ENCODE assay signal across 7 mouse cellular contexts in genomic region chr12:76368201-76368789, GRCm38 (mm10). TPM values are rescaled to one million over a fixed set of nuclear protein-coding genes. Genes with fewer than 3 reads are reported as not detected.
DNase-seq lines count a peak whose midpoint lies in the region; ATAC-seq and TF ChIP-seq lines count a peak whose summit lies in the region.

No protein-coding gene starts in this region.

- no peak for TF ChIP-seq CTCF in lung, embryonic 14.5 days (IDR thresholded peaks at IDR 0.05; ENCODE audit: low read depth)

- H3K4me1 ChIP-seq in lung, embryonic 14.5 days (ENCODE audit: insufficient read depth) = peaks cover 19% of the 10 kb centered on the region
- H3K4me1 ChIP-seq in hindbrain, embryonic 10.5 days (replicated peaks) = peaks cover 62% of the 10 kb centered on the region
- peaks cover 40% of the 10 kb centered on the region for H3K4me1 ChIP-seq in midbrain, embryonic 13.5 days (replicated peaks)

- peak overlapping the region; percentile 78 for H3K4me2 ChIP-seq in lung, embryonic 14.5 days
- peak overlapping the region; percentile 89 for H3K4me2 ChIP-seq in midbrain, embryonic 13.5 days (replicated peaks)

- H3K9me3 ChIP-seq in lung, embryonic 14.5 days (ENCODE audit: low read depth, low read length) = no peaks in the 10 kb centered on the region
- H3K9me3 ChIP-seq in hindbrain, embryonic 10.5 days = no peaks in the 10 kb centered on the region
- no peaks in the 10 kb centered on the region for H3K9me3 ChIP-seq in midbrain, embryonic 13.5 days

- no peak for ATAC-seq in lung, embryonic 14.5 days (ENCODE audit: insufficient read depth)
- no peak for ATAC-seq in midbrain, embryonic 13.5 days

- no peak for DNase-seq in lung, embryonic 14.5 days
- DNase-seq in lung, postnatal 36 days = no peak
- peak; percentile 61 for DNase-seq in cerebellum, adult 9-11 months
- DNase-seq in hindbrain, embryonic 10.5 days (ENCODE audit: low spot score) = no peak
- no peak for DNase-seq in adrenal gland, postnatal 14 days
- no peak for DNase-seq in gastrocnemius, postnatal 10 days

- peak overlapping the region; percentile 100 for H3K27ac ChIP-seq in lung, embryonic 14.5 days (ENCODE audit: low read depth)
- peak overlapping the region; percentile 100 for H3K27ac ChIP-seq in hindbrain, embryonic 10.5 days
- peak overlapping the region; percentile 97 for H3K27ac ChIP-seq in midbrain, embryonic 13.5 days

- 7% methylated on average over 9 of the region's 9 CpGs for WGBS in lung, embryonic 14.5 days
- 9% methylated on average over 9 of the region's 9 CpGs for WGBS in hindbrain, embryonic 10.5 days
- WGBS in midbrain, embryonic 13.5 days = 8% methylated on average over 9 of the region's 9 CpGs

- H3K9ac ChIP-seq in lung, embryonic 14.5 days = peak overlapping the region; percentile 99
- H3K9ac ChIP-seq in midbrain, embryonic 13.5 days (replicated peaks) = peak overlapping the region; percentile 95

- peak overlapping the region; percentile 89 for H3K4me3 ChIP-seq in lung, embryonic 14.5 days (ENCODE audit: low read depth, low read length)
- H3K4me3 ChIP-seq in hindbrain, embryonic 10.5 days = peak overlapping the region; percentile 93
- peak overlapping the region; percentile 90 for H3K4me3 ChIP-seq in midbrain, embryonic 13.5 days (replicated peaks)

- H3K36me3 ChIP-seq in lung, embryonic 14.5 days (ENCODE audit: insufficient read depth) = no peaks in the 10 kb centered on the region
- peaks cover 8% of the 10 kb centered on the region for H3K36me3 ChIP-seq in hindbrain, embryonic 10.5 days
- no peaks in the 10 kb centered on the region for H3K36me3 ChIP-seq in midbrain, embryonic 13.5 days

- no peaks in the 10 kb centered on the region for H3K27me3 ChIP-seq in lung, embryonic 14.5 days (ENCODE audit: insufficient read depth, low read length)
- H3K27me3 ChIP-seq in hindbrain, embryonic 10.5 days (ENCODE audit: insufficient read depth, poor library complexity, severe bottlenecking) = no peaks in the 10 kb centered on the region
- H3K27me3 ChIP-seq in midbrain, embryonic 13.5 days = no peaks in the 10 kb centered on the region

RNA-seq across cellular contexts. Expression of gene Zbtb25, which starts 1.1 kb away (rescaled TPM):
- 18.4 and 19.4 TPM in 2 replicates for polyA plus RNA-seq in lung, embryonic 14.5 days (2014; fragmentation: Nextera tagmentation; extraction: Ambion mirVana)
- 16.5 and 17.9 TPM in 2 replicates for polyA plus RNA-seq in hindbrain, embryonic 10.5 days (2016; fragmentation: Nextera tagmentation; extraction: Ambion mirVana)
- 15.9 and 16.5 TPM in 2 replicates for polyA plus RNA-seq in midbrain, embryonic 13.5 days (2015; fragmentation: Nextera tagmentation; extraction: Ambion mirVana)
- 7.3 and 9.1 TPM in 2 replicates for total RNA-seq in adrenal gland, postnatal 14 days (2021)
- total RNA-seq in gastrocnemius, postnatal 10 days (2021) = 10 to 100 TPM; 10.6 to 11.0 TPM

RNA-seq across cellular contexts. Expression of gene Zbtb1, which starts 1.8 kb away (rescaled TPM):
- 12.6 and 13.2 TPM in 2 replicates for polyA plus RNA-seq in lung, embryonic 14.5 days (2014; fragmentation: Nextera tagmentation; extraction: Ambion mirVana)
- polyA plus RNA-seq in hindbrain, embryonic 10.5 days (2016; fragmentation: Nextera tagmentation; extraction: Ambion mirVana) = 5.6 and 7.9 TPM in 2 replicates
- 4.1 and 4.7 TPM in 2 replicates for polyA plus RNA-seq in midbrain, embryonic 13.5 days (2015; fragmentation: Nextera tagmentation; extraction: Ambion mirVana)
- total RNA-seq in adrenal gland, postnatal 14 days (2021) = 6.4 and 7.0 TPM in 2 replicates
- 1 to 10 TPM; 5.1 to 7.0 TPM for total RNA-seq in gastrocnemius, postnatal 10 days (2021)

RNA-seq across cellular contexts. Expression of gene Hspa2, which starts 35.7 kb away (rescaled TPM):
- 6.0 TPM in 2 replicates for polyA plus RNA-seq in lung, embryonic 14.5 days (2014; fragmentation: Nextera tagmentation; extraction: Ambion mirVana)
- polyA plus RNA-seq in hindbrain, embryonic 10.5 days (2016; fragmentation: Nextera tagmentation; extraction: Ambion mirVana) = 9.5 and 9.8 TPM in 2 replicates
- 5.1 TPM in 2 replicates for polyA plus RNA-seq in midbrain, embryonic 13.5 days (2015; fragmentation: Nextera tagmentation; extraction: Ambion mirVana)
- 21.9 and 23.3 TPM in 2 replicates for total RNA-seq in adrenal gland, postnatal 14 days (2021)
- total RNA-seq in gastrocnemius, postnatal 10 days (2021) = 1 to 10 TPM; 7.4 to 8.7 TPM

RNA-seq across cellular contexts. Expression of gene Akap5, which starts 43.6 kb away (rescaled TPM):
- 24.2 and 25.7 TPM in 2 replicates for polyA plus RNA-seq in lung, embryonic 14.5 days (2014; fragmentation: Nextera tagmentation; extraction: Ambion mirVana)
- 3.7 and 4.0 TPM in 2 replicates for polyA plus RNA-seq in hindbrain, embryonic 10.5 days (2016; fragmentation: Nextera tagmentation; extraction: Ambion mirVana)
- polyA plus RNA-seq in midbrain, embryonic 13.5 days (2015; fragmentation: Nextera tagmentation; extraction: Ambion mirVana) = 6.5 and 6.9 TPM in 2 replicates
- total RNA-seq in adrenal gland, postnatal 14 days (2021) = 3.4 and 4.3 TPM in 2 replicates
- 1 to 10 TPM; 1.8 to 2.1 TPM for total RNA-seq in gastrocnemius, postnatal 10 days (2021)

RNA-seq across cellular contexts. Expression of gene Ppp1r36, which starts 49.0 kb away (rescaled TPM):
- 2.8 and 3.2 TPM in 2 replicates for polyA plus RNA-seq in lung, embryonic 14.5 days (2014; fragmentation: Nextera tagmentation; extraction: Ambion mirVana)
- polyA plus RNA-seq in hindbrain, embryonic 10.5 days (2016; fragmentation: Nextera tagmentation; extraction: Ambion mirVana) = 1.1 and 1.5 TPM in 2 replicates
- 0.46 and 0.53 TPM in 2 replicates for polyA plus RNA-seq in midbrain, embryonic 13.5 days (2015; fragmentation: Nextera tagmentation; extraction: Ambion mirVana)
- 0.34 TPM in 1 of 2 replicates, not detected in the other for total RNA-seq in adrenal gland, postnatal 14 days (2021)
- total RNA-seq in gastrocnemius, postnatal 10 days (2021) = under 1 TPM; 0.34 to 0.38 TPM
